Mouse (Mus musculus) testis, adult 2 months (tissue): ENCODE measurements around the gene Ap1m2.

Experiments
- CTCF ChIP-seq: fragments of 200-500 bp; IDR thresholded peaks from 2 replicates; pipeline ENCODE4 v1.5.1; 2012; ENCODE audit warnings: low read depth, mild to moderate bottlenecking, inconsistent platforms, low read length, moderate library complexity; ENCODE audit not compliant: control insufficient read depth, insufficient read depth, insufficient replicate concordance
- POLR2A ChIP-seq: fragments of 200-500 bp; IDR thresholded peaks from 2 replicates; pipeline ENCODE4 v1.6.1; 2012; ENCODE audit warnings: low read depth, mild to moderate bottlenecking, inconsistent platforms, low read length, moderate library complexity; ENCODE audit not compliant: control insufficient read depth

GRCm38 (mm10) chr9:21335391-21335790 is 23.3 kb upstream of the Ap1m2 start:
- TF ChIP-seq CTCF = no peak
- TF ChIP-seq POLR2A = no peak
